Mouse (Mus musculus) spleen, postnatal 36 days (tissue): ENCODE data around the gene Fgfr2.

Source experiments
- DNase-seq, 2 experiments: peaks; one replicate each; pipeline ENCODE4 v3.0.0; 2022; ENCODE audit warnings: low spot score in 2 of 2, mixed read lengths in 1 of 2

Gene Fgfr2

DNA sequence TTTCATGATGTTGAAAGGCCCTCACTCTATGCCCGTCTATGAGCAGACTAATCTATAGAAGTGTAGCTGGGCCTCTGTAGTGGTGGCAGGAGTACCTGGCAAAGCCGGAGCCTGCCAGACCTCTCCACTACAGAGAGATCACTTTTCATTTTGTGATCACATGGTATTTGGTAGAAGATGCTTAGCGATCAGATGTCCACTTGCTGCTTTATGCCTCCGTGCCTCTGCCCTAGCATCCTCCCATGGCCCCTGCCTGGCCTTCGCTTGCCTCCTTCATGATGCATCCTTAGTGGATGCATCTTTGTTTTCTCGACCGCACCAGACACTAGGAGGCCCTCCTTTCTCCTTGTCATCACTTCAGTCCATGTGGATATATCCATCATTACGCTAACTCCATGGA lies 2466.2 kb downstream of the Fgfr2 start:
- no peak for DNase-seq

DNA sequence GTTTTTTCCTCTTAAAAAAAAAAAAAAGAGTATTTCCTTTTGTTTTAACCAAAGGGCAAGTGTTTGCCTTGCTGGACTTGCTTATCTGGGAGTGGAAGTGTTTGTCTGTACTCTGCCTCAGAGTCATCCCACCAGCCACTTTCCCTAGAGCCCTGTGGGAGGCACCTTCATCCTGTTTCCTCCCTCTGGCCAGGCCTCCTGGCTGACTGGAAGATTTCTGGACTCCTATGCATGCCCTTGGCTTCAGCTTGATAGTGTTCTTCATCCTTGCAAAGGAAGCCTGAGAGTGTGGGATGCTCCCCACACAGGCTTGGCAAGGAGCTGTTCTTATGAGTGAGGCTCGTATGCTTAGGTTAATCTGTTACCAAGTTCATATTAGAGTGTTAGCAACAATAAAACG lies 2468.6 kb downstream of the Fgfr2 start:
- no peak for DNase-seq

DNA sequence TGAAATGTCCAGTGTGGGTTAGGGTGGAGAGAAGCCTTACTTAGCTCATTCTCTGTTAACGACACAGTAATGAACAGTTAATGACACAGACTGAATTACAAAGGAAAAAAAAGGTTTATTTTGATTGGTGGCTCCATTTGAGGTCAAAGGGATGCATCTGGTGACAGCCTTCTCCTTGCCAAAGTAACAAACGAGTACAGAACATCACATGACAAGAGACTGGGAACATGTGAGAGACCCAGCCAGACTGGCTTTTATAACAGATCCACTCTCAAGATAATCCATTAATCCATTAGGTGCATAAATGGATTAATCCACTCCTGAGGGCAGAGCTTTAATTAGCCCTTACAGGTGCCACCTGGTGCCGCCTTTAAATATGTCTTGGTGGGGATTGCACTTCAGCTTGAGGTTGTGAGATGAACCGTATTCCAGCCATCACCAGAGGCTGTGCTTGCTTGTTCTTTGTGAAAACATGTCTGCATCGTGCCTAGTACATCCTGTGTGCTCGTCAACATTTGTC lies 2470.1 kb downstream of the Fgfr2 start:
- no peak for DNase-seq

DNA sequence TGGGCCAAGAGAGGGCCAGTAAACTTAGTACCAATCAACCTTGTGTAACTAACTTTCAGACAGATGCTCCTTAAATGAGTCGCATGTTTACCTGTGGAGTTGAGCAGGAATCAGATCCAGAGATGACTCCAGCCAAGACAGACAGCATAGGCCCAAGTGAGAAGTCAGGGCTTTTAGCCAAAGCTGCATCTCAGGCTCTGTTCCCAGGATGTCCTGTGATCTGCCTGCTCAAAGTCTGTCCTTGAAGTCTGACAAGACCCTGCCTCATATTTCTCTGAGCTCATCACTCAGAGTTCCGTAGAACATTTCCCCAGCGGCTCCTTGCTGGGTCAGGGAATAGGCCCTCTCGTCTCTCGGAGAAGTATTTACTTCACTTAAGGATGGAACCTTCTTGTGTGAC lies 2472.5 kb downstream of the Fgfr2 start:
- DNase-seq, result no peak

DNA sequence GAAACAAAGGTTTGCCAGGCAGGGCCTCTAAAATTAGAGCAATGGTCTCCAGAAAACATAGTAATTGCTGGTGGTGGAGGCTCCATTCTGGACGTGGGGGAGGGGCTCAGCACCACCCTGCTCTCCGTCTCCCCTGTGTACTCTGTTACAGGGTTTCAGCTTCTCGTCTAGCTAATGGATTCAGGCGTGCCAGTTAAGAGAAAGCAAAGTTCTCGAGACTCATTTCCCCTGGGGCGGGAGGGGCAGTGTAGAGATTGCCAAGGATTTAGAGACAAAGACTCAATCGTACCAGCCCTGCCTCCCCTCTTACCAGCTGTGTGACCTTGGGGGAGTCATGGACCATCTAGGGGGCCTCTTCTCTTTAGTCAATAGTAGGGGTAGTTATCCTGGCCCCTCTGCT lies 2473.9 kb downstream of the Fgfr2 start:
- DNase-seq, result no peak

DNA sequence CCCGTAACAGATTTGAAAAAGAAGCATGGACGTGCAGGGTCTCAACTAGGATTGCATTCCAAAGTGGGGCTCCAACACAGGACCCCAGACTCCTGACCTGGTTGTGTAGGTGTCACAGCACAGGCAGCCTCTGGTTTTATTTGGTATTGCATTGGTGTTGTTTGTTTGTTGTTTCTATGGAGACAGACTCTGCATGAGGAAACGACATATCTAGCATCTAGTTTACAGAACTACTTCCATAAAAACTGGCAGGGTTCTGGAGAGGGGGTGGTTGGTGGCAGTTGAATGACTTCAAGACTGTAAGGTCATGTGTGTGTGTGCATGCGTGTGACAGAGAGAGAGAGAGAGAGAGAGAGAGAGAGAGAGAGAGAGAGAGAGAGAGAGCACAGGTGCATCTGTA lies 2475.1 kb downstream of the Fgfr2 start:
- DNase-seq, result no peak

DNA sequence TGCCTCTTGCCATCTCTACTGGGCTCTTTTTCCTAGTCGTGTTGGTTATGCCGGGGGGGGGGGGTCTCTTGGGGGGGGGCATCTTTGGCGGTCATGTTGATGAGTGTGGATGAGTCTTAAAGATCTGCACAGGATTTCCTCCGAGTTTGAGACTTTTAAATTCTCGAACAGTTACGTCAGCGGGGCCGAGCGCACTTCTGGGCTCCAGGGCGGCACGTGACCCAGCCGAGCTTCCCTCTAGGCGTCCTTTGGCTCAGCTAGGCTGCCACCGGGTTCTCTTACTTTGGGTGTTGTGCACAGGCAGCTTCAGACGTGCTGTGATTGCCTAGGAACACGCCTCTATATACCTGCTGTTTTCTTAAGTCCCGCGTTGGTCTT lies 2476.4 kb downstream of the Fgfr2 start:
- DNase-seq, result peak; percentile 46 to 61

DNA sequence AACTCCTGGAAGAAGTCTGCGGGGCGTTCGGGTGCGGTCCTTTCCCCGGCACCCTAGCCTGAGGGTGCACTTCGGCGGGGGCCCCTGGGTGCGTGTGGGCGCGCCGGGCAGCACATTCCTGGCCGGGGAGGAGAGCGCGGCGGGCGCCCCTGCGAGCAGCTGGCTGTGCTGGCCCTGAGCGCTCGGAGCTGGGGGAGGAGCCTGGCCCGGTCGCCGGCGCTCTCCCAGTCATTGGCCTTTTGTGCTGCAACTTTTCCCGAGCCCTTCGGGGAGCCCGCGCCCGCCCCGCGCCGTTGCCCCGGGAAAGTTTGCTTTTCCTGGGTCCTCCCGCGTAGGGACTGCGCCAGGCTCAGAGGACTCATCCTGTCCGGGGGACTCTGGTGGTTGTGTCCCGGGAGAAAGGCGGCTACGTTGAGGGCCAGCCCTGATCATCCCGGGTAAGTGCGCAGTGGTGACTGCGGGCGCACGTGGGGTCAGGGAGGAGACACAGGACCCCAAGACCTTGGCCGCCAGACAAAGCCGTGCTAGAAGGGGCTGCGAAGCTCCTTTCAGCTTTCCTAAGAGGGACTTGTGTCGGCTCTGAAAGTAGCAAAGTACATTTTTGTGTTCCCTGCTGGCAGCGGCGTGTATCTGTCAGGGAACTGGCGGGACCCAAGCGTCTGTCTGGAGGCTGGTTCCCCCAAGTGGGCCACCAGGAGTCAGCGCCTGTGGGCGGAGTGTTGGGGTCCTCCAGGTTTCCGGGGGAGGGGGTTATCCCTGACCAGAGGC lies 2477.0 kb downstream of the Fgfr2 start:
- DNase-seq, result peak; percentile 22 to 35

DNA sequence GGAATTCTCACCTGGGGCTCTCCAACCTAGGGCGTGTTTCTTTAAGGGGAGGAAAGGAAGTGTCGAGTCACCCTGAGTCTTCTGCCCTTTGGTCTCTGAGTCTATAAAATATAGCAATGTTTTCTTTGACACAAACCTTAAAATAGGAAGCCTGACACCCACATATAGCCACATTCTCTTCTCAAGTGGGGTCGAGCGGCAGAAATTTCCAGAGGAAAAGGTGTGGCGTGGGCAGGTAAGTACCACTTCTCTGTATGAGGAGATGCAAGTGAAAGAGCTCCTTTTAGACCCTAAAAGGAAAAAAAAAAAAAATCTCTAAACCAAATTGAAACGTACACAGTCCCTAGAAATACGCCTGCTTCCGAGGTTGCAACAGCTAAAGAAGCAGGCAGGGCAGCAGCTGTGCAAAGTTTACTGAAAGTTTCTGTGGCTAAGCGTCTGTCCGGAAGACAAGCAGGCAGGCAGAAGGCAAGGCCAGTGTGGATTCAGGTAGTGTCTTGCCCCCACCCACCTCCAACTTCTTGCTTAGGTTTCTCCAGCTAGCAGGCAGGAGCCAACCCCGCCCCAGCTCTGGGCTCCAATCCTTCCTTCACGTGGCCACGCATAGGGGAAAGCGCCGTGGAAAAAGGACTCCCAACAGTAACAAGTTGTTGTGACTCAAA lies 2477.7 kb downstream of the Fgfr2 start:
- peak; percentile 10 to 18 for DNase-seq

DNA sequence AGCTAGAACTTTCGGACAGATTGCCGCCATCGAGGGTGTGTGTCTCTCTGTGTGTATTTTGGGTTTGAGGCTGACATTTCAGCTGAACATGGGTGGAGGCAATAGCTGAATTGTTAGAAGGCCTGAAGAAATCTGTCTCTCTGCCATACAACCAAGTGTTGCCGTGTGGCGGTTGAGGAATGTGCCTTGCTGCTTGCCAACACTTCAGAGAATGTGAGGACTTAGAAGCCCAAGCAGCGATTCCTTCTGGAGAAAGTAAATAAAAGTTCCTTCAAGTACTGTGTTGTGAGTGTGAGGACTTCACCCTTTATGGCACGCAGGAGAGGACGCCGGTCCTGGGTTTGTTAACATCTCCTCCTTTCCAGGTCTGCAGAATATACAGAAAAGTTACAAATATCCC lies 2482.5 kb downstream of the Fgfr2 start:
- no peak for DNase-seq

DNA sequence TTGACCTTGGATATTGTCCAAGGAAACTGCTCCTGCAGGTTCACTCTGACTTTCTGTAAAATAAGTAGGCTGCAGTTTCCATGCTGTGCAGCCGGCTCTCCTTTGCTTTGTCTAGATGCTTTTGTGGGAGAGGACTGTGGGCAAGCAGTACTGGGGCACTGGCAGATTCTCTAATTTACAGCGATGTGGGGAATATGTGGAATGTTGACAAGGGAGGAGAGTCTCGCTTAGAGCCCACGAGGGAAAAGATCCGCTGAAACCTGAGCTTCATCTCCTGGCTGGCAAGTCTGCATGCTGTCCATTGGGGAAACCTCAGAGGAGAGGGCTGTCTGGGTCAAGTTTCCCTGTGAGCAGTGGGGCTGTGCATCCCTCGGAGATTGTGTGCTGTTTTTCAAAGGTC lies 2485.3 kb downstream of the Fgfr2 start:
- DNase-seq, result no peak

DNA sequence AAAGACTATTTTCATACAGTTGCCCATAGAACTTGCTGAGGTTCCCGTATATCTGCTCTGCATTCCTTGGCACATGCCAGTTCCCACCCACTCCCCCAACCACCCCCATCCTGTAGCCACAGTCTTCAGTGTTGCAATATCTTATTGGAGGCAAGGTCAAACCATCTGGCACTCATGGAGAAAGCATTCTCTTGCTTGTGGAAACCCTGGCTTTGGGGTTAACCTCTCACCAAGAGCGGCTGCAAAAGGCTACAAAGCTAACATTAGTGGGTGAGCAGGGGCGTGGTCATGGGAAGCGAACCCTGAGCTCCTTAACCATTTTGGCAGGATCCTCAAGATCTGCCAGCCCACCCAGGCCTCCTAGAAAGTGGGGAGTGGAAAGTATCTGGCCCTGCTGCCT lies 2486.2 kb downstream of the Fgfr2 start:
- no peak for DNase-seq

DNA sequence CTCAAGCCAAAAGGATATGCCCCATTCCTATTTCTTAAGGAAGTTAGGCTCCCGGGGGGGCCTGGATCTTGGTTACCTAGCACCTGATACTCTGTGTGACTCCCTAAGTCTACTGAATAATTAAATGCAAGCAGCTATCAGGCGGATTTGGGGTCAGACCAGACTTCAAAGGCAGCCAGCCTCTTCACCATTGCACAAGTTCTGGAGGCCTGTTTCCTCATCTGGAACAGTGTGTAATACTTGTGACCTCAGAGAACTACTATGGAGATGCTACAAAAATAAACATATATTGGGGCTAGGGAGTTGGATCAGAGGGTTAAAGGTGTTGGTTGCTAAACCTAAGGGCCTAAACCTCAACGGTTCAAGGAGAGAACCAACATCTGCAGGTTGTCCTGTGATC lies 2486.9 kb downstream of the Fgfr2 start:
- DNase-seq, result no peak

DNA sequence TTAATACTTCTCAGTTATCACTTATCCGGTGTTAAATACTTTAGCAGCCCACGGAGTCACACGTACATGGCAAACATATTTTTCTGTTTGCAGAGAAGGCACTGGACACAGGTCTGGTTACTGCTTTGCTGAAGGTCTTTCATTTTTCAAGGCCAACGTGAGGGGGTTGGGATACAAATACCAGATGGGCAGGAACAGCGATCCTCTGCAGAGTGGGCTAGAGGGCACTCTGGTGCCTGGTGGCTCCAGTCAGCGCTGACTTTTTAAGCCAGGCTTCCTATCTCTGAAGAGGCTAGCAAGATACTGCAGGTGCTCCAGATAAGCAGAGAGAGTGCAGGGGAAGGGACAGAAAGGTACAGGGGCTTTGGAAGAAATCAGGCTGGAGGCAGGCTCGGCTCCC lies 2487.9 kb downstream of the Fgfr2 start:
- no peak for DNase-seq

DNA sequence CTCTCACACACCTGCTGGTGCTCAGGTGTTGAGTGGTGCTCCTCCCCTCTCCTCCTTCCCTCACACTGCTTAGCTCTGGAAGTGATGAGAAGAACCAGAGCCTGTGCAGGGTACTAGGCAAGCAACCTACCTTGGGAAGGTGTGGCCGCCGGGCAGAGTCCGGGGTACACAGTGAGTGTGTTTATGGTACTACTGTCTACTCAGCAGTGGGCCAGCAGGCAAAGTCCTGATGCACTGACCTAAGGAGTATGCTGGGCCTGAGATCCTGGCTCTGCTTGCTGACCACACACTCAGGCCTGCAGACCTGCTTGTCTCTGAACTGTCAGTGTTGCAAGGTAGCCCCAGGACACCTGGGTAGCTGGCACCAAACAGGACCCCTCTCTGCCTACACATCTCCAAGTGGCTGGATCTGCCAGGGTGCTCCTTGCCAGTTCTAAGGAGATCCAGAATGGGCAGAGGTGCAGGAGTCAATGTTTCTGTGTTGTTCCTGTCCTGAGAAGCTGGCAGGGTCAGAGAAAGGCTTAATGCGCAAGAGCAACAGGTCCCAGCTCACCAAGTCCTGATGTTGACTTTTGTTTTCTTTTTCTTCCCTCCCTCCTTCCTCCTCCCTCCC lies 2488.8 kb downstream of the Fgfr2 start:
- no peak for DNase-seq

DNA sequence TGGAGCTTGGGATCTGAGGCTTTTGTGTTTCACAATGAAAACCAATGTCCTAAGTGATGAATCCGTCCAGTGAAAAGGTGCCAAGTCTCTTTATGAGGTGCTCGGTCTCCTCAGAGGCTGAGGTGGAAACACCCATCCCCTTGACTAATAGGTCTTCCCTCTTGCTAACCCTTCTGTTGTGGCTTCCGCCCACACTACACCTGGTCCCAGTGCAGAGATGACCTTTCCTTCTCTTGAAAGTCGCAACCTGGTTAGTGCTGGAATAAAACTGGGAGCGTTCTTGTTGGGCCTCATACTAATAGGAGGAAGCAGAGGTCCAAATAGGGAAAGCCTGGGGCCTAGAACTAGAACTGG lies 2490.8 kb downstream of the Fgfr2 start:
- DNase-seq, result no peak

DNA sequence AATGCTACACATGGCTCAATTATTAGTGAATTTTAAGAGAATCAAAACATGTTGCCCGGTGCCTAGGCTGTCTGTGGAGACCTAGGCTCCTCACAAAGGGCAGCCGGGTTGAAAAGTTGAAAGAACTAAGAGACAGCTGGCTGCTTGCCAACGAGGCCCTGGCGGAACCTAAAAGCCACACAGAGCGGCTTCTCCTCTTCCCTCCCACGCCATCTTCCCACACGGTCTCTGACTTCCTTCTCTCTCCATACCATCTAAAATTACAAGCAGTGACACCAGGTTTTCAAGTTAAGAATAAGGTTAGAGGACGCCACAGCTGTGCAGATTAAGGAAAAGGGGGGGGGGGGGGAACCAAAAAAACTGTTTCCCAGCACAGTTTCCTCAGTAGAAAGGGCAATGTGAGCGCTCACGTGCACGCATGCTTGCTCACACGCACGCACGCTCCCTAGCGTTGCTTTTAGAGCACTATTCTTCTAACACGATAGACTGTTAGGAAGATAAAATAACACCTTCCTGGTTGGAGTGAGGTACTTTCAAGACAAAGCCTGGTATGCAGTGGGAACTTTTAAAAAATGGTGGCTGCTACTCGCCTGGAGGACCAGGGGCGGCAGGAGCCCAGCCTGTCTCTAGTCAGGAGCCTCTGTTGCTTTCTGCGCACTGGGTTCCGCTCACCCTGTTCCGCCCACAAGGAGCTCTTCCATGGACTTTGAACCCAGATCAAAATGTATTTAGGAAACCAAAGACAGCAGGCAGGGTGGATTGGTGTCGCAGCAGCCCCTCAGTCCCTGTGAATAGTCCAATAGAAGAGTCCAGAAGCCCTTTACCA lies 2491.4 kb downstream of the Fgfr2 start:
- peak; percentile 47 to 56 for DNase-seq

DNA sequence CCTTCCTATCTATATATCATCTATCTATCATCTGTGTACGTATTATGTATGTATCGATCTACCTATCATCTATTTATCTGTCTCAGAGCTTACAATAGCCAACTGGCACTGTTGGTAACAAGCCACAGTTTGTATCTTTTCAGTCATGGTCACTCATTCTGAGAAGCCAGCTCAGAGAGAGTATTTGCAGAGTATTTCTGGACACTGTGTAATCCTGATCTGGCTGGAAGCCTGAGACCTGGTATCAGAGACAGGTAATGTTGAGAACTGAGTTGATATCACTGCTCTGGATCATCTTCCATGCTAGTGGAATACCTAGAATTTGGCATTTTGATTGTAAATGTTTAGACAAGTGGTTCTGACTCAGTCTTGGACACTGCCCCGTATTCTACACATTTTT lies 2492.2 kb downstream of the Fgfr2 start:
- DNase-seq, result no peak

DNA sequence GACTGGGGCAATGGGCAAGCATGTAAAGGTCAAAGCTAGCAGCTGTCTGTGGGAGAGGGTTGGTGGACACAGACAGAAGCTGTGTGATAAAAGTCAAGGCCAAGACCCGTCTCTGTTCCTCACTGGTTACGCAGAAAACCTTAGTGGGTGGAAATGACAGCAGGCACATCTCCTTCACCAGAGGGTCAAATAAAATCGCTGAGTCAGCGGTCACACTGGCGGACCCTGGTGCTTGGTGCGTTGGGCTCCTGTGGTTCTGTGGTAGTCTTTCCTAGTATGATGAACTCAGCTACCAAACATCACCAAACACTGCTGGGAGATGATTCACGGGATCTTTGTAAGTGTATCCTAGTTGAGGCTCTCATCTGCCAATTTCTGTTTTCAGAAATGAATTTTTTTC lies 2493.2 kb downstream of the Fgfr2 start:
- DNase-seq, result no peak

DNA sequence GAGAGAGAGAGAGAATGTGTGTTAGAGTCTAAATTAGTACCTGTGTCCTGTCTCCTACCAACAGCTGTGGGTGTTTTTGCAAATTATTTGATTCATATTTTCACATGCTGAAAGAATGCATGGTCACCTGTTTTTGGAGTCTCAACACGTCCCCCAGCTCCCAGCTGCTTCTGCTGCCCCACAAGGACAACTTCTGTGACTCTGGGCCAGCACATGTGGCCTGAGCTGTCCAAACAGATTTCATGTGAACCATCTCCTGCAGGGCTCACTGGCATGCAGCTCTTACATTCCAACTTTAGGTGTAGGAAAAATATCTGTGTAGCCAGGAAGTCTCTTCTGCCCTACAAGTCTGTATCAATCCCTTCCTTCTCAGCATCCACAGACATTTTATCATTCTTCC lies 2494.5 kb downstream of the Fgfr2 start:
- no peak for DNase-seq

DNA sequence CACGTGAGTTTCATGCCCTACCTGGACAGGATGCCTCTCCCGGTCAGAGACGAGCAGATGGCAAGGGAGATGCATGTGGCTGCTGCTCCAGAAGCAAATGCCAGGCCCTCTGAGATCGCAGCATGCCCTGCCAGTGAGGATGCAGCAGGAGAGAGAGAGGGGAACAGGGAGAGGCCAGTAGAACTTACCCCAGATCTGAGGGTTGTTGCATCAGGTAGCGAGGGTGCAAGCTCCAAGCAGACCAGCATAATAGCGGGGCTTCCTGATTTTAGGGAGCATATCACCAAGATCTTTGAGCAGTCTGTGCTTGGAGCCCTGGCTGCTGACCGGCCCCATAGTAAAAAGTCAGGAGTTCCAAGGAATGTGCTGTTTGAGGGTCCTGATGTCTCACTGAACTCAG lies 2497.8 kb downstream of the Fgfr2 start:
- DNase-seq, result no peak

DNA sequence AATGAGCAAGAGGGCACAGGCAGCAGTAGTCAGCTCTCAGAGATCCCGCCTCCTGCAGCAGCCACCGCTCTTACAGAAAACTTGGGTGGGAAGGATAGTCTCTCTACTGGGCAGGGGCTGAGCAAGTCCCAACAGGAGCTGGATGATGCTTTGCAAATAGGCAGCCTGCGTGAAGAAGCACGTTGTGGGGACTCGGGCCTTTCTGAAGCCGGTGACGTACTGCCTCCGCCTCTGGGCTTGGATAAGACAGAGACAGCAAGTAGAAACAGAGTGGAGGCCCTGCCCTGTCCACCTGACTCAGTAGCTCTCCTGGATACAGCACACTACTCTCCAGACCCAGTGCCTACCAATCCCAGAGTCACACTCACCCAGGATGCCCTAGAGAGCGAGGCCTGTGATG lies 2498.9 kb downstream of the Fgfr2 start:
- no peak for DNase-seq
